Mouse (Mus musculus) cortical plate, adult 2 months (tissue): ENCODE results near the gene C2cd3. TPM values are rescaled to one million over a fixed set of nuclear protein-coding genes. Genes with fewer than 3 reads are reported as not detected.
A peak's percentile ranks its signal among the peaks of the same experiment; 100 is the strongest.

Experiments
- H3K27ac ChIP-seq: fragments of 200-500 bp; 2 replicates; pipeline ENCODE4 v1.5.1; 2012; ENCODE audit warnings: low read length, control low read depth, inconsistent platforms; ENCODE audit not compliant: insufficient read depth
- H3K4me1 ChIP-seq: fragments of 200-500 bp; 2 replicates; pipeline ENCODE4 v1.6.1; 2011; ENCODE audit warnings: low read length; ENCODE audit not compliant: control insufficient read depth, insufficient read depth
- H3K4me3 ChIP-seq: fragments of 200-500 bp; 2 replicates; pipeline ENCODE4 v1.5.1; 2011; ENCODE audit warnings: mild to moderate bottlenecking, low read length, control low read depth; ENCODE audit not compliant: insufficient read depth
- CTCF ChIP-seq: fragments of 200-500 bp; IDR thresholded peaks from 2 replicates; pipeline ENCODE4 v1.5.1; 2011; ENCODE audit warnings: mild to moderate bottlenecking, control low read depth, low read length; ENCODE audit not compliant: insufficient read depth; ENCODE audit errors: extremely low read depth
- POLR2A ChIP-seq: fragments of 200-500 bp; IDR thresholded peaks from 2 replicates; pipeline ENCODE4 v1.6.1; 2011; ENCODE audit warnings: mild to moderate bottlenecking, low read length, control low read depth; ENCODE audit not compliant: insufficient read depth; ENCODE audit errors: extremely low read depth
- polyA plus RNA-seq: library from polyadenylated mRNA; depleted of rRNA; stranded (reverse); fragments of >200 nt; gene quantifications from 2 replicates; pipeline ENCODE4 v1.2.3, GENCODE M21; 2012; rRNA removed

Gene C2cd3
- polyA plus RNA-seq = 17.6 and 19.6 TPM in 2 replicates

DNA sequence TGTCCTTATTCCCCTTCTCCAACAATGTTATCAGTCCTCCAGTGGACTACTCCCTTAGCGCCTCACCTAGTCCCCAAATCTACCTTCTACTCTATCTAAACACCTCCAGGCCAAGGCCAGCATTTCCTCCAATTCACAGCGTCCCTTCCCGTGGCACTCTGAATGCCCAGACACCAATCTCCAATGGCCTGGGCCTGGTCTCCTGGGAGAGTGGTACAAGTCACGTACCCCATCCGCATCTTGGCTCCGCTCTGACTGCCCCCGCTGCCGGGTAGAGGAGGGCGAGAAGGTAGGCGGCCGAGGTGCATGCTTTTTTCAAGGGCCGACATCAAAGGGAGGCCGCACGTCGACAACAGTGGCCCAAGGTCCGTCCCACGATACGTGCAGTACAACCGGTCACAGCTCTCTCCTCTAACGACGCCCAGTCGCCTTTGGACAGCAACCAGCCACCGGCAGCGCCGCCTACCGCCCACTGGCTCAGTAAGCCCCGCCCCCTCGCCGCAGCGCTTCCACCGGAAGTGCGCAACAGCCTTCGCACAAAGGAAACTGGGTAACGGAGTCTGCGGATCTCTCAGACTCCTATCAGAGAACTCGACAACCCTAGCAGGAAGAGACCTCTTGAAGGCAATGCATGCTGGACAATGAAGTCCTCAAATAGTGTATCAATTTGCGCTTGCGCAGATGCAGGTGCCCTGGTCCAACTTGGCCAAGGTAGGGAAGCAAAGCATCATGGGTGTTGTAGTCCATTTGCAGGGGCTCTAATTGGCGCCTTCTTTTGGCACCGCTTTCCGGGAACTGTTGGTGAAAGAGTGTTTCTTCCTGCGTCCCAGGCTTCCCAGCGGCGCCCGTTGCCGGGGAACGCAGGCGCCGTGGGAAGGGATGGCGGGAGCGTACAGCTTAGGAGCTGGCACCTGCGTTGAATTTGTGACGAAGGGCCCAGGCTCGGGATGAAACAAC, at the start of gene C2cd3, which contains the start of gene Ppme1:
C2cd3 (plus strand) TSS at position 739 of the 957 bp plus-strand sequence.
Ppme1 (minus strand) TSS at position 813 of the 957 bp plus-strand sequence.
- Histone ChIP-seq H3K4me3 (peak within 1 kb of the TSS; percentile 64), H3K4me1 (0 out of 2 replicates have a peak, but pooled peaks cover 2% of the 10 kb centered on the region), H3K27ac (peak within 1 kb of the TSS; percentile 33)
- TF ChIP-seq POLR2A (peak; percentile 98), CTCF (no peak)

DNA sequence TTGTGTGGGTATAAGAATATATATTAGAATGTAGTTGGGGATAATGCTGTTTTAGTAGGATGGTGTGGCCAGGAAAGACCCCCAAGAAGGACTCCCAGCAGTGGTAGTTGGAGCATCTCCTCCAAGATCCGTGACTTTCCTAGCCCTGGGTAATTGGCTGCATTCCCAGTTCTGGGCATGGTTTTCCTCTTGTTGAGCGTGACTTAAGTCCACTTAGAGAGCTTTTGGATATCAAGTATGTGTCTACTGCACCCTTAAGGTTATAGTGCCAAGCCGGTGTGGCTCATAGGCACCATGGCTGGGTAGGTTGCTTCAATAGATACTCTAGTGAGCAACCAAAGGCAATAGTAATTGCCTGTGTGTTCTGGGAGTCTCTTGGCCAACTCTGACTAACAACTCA, 48.3 kb upstream of the C2cd3 start:
- Histone ChIP-seq H3K27ac (no peak overlapping the region), H3K4me3 (no peak overlapping the region), H3K4me1 (no peaks in the 10 kb centered on the region)
- TF ChIP-seq CTCF = no peak
- no peak for TF ChIP-seq POLR2A

DNA sequence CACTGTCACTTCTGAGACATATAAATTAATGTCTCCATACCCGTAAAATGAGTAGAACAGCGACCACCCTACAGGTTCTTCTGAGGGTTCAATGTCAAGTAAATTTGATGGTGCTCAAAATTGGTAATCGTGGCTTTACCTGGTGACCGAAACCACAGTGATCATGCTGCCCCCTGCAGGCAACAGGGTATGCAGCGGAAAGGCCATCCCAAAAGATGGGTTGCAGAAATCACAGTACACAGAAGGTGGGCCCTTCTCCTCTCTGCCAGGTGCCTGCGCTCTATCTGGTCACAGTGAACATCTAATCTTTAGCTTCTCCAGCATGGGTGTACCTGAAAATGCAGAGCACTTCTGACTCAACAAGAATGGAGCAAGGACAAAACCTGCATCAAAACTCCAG, 46.6 kb upstream of the C2cd3 start:
- no peak overlapping the region for H3K27ac ChIP-seq
- no peaks in the 10 kb centered on the region for H3K4me1 ChIP-seq
- TF ChIP-seq CTCF = peak; percentile 84
- TF ChIP-seq POLR2A = no peak
- no peak overlapping the region for H3K4me3 ChIP-seq

DNA sequence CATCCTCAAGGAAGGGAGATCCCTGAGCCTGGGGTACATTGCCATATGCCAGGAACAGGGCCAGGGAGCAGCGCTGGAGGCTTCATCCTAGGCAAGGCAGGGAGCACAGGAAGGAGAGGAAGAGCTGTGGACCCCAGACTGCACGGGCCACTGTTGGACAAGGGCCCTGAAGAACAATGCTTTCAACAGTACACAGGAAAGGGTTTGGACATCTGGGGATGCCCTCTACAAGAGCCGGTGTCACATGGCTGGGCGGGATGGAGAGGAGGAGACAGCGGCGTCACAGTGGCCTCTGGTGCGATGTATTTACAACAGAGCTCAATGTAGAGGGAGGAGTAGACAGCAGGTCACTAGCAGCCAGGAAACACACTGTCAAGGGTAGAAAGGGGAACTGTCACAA, 44.5 kb upstream of the C2cd3 start:
- no peak overlapping the region for H3K27ac ChIP-seq
- H3K4me3 ChIP-seq = no peak overlapping the region
- TF ChIP-seq POLR2A (no peak), CTCF (no peak)
- H3K4me1 ChIP-seq = no peaks in the 10 kb centered on the region

DNA sequence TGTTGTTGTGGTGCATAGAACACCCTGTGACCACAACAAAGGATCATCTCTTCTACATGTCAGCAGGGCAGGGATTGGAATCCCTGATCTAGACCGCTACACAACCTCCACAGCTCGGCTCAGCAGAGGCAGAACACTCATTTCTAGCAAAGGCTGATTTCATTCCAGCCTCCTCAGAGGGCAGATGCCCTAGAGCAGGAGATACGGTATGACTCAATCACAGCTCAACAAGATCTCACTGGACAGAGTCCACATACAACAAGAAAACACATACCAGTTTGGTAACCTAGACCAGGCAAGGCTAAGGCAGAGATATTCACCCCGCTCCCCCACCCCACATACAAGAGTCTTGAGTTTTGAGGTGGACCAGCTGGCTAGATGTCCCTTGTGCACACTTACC, 43.4 kb upstream of the C2cd3 start:
- TF ChIP-seq POLR2A (no peak), CTCF (no peak)
- H3K4me3 ChIP-seq = no peak overlapping the region
- no peak overlapping the region for H3K27ac ChIP-seq
- no peaks in the 10 kb centered on the region for H3K4me1 ChIP-seq

DNA sequence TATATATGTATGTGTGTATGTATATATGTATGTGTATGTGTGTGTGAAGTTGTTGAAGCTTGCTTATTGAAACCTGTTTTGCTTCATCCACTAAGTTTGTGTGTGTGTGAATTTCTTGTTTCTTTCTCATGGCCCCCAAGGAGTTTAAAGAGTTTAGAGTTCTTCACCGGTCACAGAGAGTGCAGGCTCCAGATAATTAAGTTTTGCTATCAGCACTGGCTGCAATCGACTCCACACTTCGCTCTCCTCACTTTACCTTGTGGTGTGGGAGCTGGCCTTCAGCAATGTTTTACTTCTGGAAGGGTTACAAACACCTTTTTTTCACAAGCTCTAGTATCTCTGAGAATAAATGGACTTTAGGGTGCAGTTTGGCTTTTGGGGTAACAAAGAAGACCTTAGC, 40.8 kb upstream of the C2cd3 start:
- TF ChIP-seq POLR2A (no peak), CTCF (no peak)
- H3K4me1 ChIP-seq = no peaks in the 10 kb centered on the region

DNA sequence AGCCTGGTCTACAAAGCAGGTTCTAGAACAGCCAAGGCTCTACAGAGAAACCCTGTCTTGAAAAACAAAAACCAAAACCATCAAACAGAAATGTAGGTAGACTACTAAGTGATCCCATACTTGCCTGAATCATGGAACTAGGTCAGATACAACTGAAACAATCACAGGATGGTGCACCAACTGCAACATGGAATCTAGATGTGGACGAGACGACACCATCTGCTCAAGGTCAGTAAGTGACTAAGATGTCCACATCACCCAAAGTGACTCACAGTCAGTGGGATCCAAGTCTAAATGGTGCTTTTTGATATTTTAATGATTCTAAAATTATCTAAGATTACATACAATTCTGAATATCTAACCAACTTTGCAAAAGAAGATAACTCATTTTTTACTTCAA, 36.1 kb upstream of the C2cd3 start:
- H3K4me1 ChIP-seq = no peaks in the 10 kb centered on the region
- H3K4me3 ChIP-seq = no peak overlapping the region
- TF ChIP-seq CTCF = no peak
- TF ChIP-seq POLR2A = no peak
- H3K27ac ChIP-seq = no peak overlapping the region

More for the DNA sequence above, 40.8 kb upstream of the C2cd3 start:
- Histone ChIP-seq H3K4me3 (no peak overlapping the region), H3K27ac (no peak overlapping the region)

DNA sequence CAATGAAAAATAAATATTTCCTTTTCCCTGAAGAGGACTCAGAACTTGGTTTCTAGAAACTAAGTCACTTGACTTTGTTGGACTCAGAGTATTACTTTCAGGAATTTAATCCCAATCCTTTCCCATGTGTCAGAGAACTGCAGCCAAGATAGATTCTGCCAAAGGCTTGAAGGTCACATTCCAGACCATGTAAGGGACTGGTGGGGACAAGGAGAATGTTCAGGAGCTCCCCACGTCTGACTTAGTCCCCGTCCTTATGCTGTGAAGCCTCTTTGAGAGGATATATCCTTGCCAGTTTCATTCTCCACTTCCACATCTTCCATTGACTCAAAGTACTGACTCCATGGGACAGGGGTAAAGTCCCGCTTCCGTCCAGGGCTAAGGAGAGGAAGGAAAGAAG, 17.0 kb upstream of the C2cd3 start:
- no peak overlapping the region for H3K27ac ChIP-seq
- TF ChIP-seq POLR2A = no peak
- TF ChIP-seq CTCF = no peak
- H3K4me1 ChIP-seq = no peaks in the 10 kb centered on the region
- no peak overlapping the region for H3K4me3 ChIP-seq

DNA sequence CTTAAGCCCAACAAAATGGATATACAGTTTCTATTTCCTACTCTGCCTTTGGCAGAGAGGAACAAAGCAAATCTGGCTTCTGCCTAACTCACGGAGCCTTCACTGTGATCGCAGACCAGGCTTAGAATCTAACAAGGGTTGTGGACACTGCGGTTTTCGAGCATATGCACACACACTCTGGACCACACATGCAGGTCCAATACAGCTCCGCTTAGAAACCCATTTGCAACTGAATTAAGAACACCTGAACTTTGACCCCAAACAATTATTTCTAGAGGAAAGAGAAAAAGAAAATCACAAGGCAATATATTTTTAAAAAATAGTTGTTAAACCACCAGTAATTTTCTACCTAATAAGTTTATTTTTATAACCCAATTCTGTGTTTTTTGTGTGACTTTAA, 15.7 kb upstream of the C2cd3 start:
- H3K27ac ChIP-seq = no peak overlapping the region
- TF ChIP-seq POLR2A (no peak), CTCF (no peak)
- no peaks in the 10 kb centered on the region for H3K4me1 ChIP-seq
- H3K4me3 ChIP-seq = no peak overlapping the region

DNA sequence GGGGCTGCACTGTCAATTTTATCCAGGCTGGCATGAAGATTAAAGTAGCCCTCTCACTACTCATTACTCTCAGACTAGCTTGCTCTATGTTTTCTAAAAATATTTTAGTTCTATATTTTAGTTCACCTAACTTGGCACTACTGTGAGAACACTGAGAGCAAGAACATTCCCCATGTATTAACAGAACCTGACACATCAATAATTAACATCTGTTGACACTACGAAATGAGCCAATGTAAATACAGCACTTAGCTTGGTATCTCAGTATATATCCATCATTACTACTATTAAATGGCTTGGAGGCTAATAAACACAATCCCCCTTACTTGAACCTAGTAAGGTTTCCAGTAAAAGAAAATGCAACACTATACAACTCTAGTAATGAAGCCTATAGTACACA, 15.3 kb upstream of the C2cd3 start:
- TF ChIP-seq POLR2A (no peak), CTCF (no peak)
- H3K4me1 ChIP-seq = no peaks in the 10 kb centered on the region
- H3K4me3 ChIP-seq = no peak overlapping the region
- H3K27ac ChIP-seq = no peak overlapping the region
